Comparison of ENCODE assay signal across 22 mouse cellular contexts in the genomic region with DNA sequence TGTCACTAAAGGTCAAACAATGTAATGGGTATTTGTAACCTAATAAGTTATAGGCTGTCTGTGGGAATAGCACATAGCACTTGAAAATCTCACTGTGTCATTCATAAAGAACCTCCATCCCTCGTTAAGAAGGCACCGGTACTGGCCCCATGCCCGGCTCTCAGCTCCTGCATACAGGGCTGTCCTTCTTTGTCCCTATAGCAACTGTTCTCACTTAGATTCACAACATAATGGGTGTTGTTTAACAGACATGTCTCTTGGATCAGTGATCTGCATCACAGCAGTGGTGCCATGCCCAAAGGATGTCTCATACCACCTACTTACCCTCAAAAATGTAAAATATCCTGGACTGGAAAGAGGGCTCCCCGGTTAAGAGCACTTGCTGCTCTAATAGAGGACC.
DNase-seq lines count a peak whose midpoint lies in the region; ATAC-seq lines count a peak whose summit lies in the region.
"Had no signal": no experiment of that assay in that cellular context is flagged by ENCODE, and none has a peak within 500 bp of the region (broad histone marks: within the 10 kb centered on the region; RNA-seq: fewer than 3 reads in every experiment).

No protein-coding gene starts in this region.

- H3K9ac ChIP-seq in forebrain, embryonic 14.5 days (ENCODE audit: low read length) = no peak overlapping the region
- no peak overlapping the region for H3K9ac ChIP-seq in forebrain, embryonic 12.5 days
- H3K9ac ChIP-seq: embryonic facial prominence, embryonic 12.5 days; forebrain, postnatal 0 days; heart, embryonic 13.5 days had no signal

- no peak for ATAC-seq in forebrain, embryonic 14.5 days
- ATAC-seq in forebrain, embryonic 12.5 days (ENCODE audit: low FRiP score) = no peak
- ATAC-seq: activated CD4-positive, CD25-positive, alpha-beta regulatory T cell, adult 4 months; CD4-positive, CD25-positive, alpha-beta regulatory T cell, adult 4 months; forebrain, postnatal 0 days; hindbrain, postnatal 0 days had no signal

- H3K4me3 ChIP-seq in forebrain, embryonic 14.5 days (ENCODE audit: low read depth, low read length) = no peak overlapping the region
- H3K4me3 ChIP-seq in forebrain, embryonic 12.5 days (replicated peaks) = no peak overlapping the region
- H3K4me3 ChIP-seq: embryonic facial prominence, embryonic 12.5 days; gastrocnemius, adult 2 months; heart, embryonic 13.5 days had no signal

- H3K27me3 ChIP-seq in forebrain, embryonic 14.5 days (replicated peaks; ENCODE audit: control insufficient read depth, insufficient read depth, low read length) = no peaks in the 10 kb centered on the region
- no peaks in the 10 kb centered on the region for H3K27me3 ChIP-seq in forebrain, embryonic 12.5 days
- H3K27me3 ChIP-seq: embryonic facial prominence, embryonic 12.5 days; heart, embryonic 13.5 days had no signal

- WGBS in forebrain, embryonic 14.5 days = 57% methylated on average over 4 of the region's 4 CpGs
- WGBS in forebrain, embryonic 12.5 days = 75% methylated on average over 4 of the region's 4 CpGs

- peak; percentile 51 to 64 for DNase-seq in cerebellum, postnatal 10 days
- no peak for DNase-seq in cerebellum, adult 18-20 months
- DNase-seq in forebrain, embryonic 14.5 days (ENCODE audit: low spot score) = peak; percentile 25
- DNase-seq in right cerebral cortex, postnatal 14 days = peak; percentile 32
- no peak for DNase-seq in right cerebral cortex, adult 2 months (ENCODE audit: low spot score in 2 of 2)
- DNase-seq in layer of hippocampus, adult 18-20 months (ENCODE audit: low spot score in 2 of 2) = no peak
- DNase-seq: adrenal gland, postnatal 14 days; B cell, adult 2 months; cerebellum, adult 9-11 months; forebrain, postnatal 0 days; gastrocnemius, adult 2 months; gastrocnemius, postnatal 36 days; heart, adult 11 months; heart, postnatal 36 days; kidney, adult 11 months had no signal

- H3K9me3 ChIP-seq in forebrain, embryonic 14.5 days (replicated peaks; ENCODE audit: control insufficient read depth, low read length) = no peaks in the 10 kb centered on the region
- no peaks in the 10 kb centered on the region for H3K9me3 ChIP-seq in forebrain, embryonic 12.5 days
- H3K9me3 ChIP-seq: embryonic facial prominence, embryonic 12.5 days; G1E; heart, embryonic 13.5 days had no signal

- H3K36me3 ChIP-seq in forebrain, embryonic 14.5 days (ENCODE audit: control insufficient read depth, insufficient read depth, low read length) = no peaks in the 10 kb centered on the region
- no peaks in the 10 kb centered on the region for H3K36me3 ChIP-seq in forebrain, embryonic 12.5 days (replicated peaks)
- H3K36me3 ChIP-seq: embryonic facial prominence, embryonic 12.5 days had no signal

- no peak overlapping the region for H3K27ac ChIP-seq in forebrain, embryonic 14.5 days (ENCODE audit: low read depth, low read length)
- H3K27ac ChIP-seq in forebrain, embryonic 12.5 days = no peak overlapping the region
- H3K27ac ChIP-seq: embryonic facial prominence, embryonic 12.5 days; gastrocnemius, adult 2 months; heart, embryonic 13.5 days; hindbrain, postnatal 0 days had no signal

- no peak overlapping the region for H3K4me2 ChIP-seq in forebrain, embryonic 14.5 days (ENCODE audit: low read length)
- H3K4me2 ChIP-seq in forebrain, embryonic 12.5 days = no peak overlapping the region
- H3K4me2 ChIP-seq: embryonic facial prominence, embryonic 12.5 days; heart, embryonic 13.5 days had no signal

- no peaks in the 10 kb centered on the region for H3K4me1 ChIP-seq in forebrain, embryonic 14.5 days (ENCODE audit: control insufficient read depth, insufficient read depth, low read length)
- H3K4me1 ChIP-seq in forebrain, embryonic 12.5 days = no peaks in the 10 kb centered on the region
- H3K4me1 ChIP-seq: embryonic facial prominence, embryonic 12.5 days had no signal

Comparison
In these comparisons a context has a peak if more than half of its experiments do, and no peak if none do; other contexts are left out.
1. DNase-seq: peak in cerebellum, postnatal 10 days (2 of 2), forebrain, embryonic 14.5 days (single experiment) and right cerebral cortex, postnatal 14 days (single experiment); none in cerebellum, adult 18-20 months (0 of 2), right cerebral cortex, adult 2 months (0 of 2) and layer of hippocampus, adult 18-20 months (0 of 2).